Mouse (Mus musculus) hindbrain, embryonic 15.5 days (tissue): ENCODE data around the gene Asap3. TPM values are rescaled to one million over a fixed set of nuclear protein-coding genes. Genes with fewer than 3 reads are reported as not detected.

ENCODE experiments used
- ATAC-seq: fragments of 200-750 bp; cut with Nextera tagmentation; 2 replicates; pipeline ENCODE4 v1.8.0; 2017; ENCODE audit warnings: low read depth, moderate number of reproducible peaks, moderate TSS enrichment; ENCODE audit not compliant: low FRiP score
- H3K27ac ChIP-seq: fragments of 300-500 bp; sonication (generic); replicated peaks from 2 replicates; pipeline ENCODE4 v1.5.1; 2015; ENCODE audit warnings: mild to moderate bottlenecking, inconsistent platforms
- H3K27me3 ChIP-seq: fragments of 300-500 bp; sonication (generic); 2 replicates; pipeline ENCODE4 v1.6.1; 2015; ENCODE audit warnings: control low read depth, inconsistent platforms
- H3K36me3 ChIP-seq: fragments of 300-500 bp; sonication (generic); 2 replicates; pipeline ENCODE4 v1.6.1; 2015; ENCODE audit warnings: control low read depth, inconsistent platforms
- H3K4me1 ChIP-seq: fragments of 300-500 bp; sonication (generic); replicated peaks from 2 replicates; pipeline ENCODE4 v1.6.1; 2015; ENCODE audit warnings: control low read depth, inconsistent platforms
- H3K4me2 ChIP-seq: fragments of 300-500 bp; sonication (generic); 2 replicates; pipeline ENCODE4 v1.6.1; 2015; ENCODE audit warnings: moderate library complexity, mild to moderate bottlenecking, inconsistent platforms
- H3K4me3 ChIP-seq: fragments of 300-500 bp; sonication (generic); 2 replicates; pipeline ENCODE4 v1.5.1; 2015; ENCODE audit warnings: mild to moderate bottlenecking, inconsistent platforms
- H3K9ac ChIP-seq: fragments of 300-500 bp; sonication (generic); 2 replicates; pipeline ENCODE4 v1.6.1; 2015; ENCODE audit warnings: inconsistent platforms
- H3K9me3 ChIP-seq: fragments of 300-500 bp; sonication (generic); 2 replicates; pipeline ENCODE4 v1.6.1; 2016; ENCODE audit warnings: control low read depth, inconsistent platforms
- WGBS: fragments of 180-500 bp; shearing (Covaris S2); methylation state at CpG from one replicate; pipeline ENCODE4 v1.1.7; 2015; 5-methylcytosine and 5-hydroxymethylcytosine counted together
- polyA plus RNA-seq: library from polyadenylated mRNA; unstranded; fragments of >200 nt; fragmentation: Nextera tagmentation; extraction: Ambion mirVana; gene quantifications from 2 replicates; pipeline ENCODE4 v1.2.1, GENCODE M21; 2015

Gene Asap3
- polyA plus RNA-seq, 1 experiment from 2014 or later, result 5.8 TPM

GRCm38 (mm10) chr4:136281097-136281496, 74.9 kb downstream of the Asap3 start:
- no peak for ATAC-seq
- no peaks in the 10 kb centered on the region for H3K27me3 ChIP-seq
- 92% methylated on average over 8 of the region's 8 CpGs for WGBS
- H3K4me3 ChIP-seq, result no peak overlapping the region
- no peak overlapping the region for H3K4me2 ChIP-seq
- no peaks in the 10 kb centered on the region for H3K36me3 ChIP-seq
- H3K27ac ChIP-seq, result no peak overlapping the region
- H3K4me1 ChIP-seq, result peaks cover 27% of the 10 kb centered on the region
- no peaks in the 10 kb centered on the region for H3K9me3 ChIP-seq
- no peak overlapping the region for H3K9ac ChIP-seq

GRCm38 (mm10) chr4:136281611-136282010, 75.4 kb downstream of the Asap3 start:
- Histone ChIP-seq H3K9ac (no peak overlapping the region), H3K27me3 (no peaks in the 10 kb centered on the region), H3K36me3 (no peaks in the 10 kb centered on the region), H3K27ac (no peak overlapping the region), H3K4me2 (no peak overlapping the region), H3K4me1 (peaks cover 31% of the 10 kb centered on the region), H3K4me3 (no peak overlapping the region), H3K9me3 (no peaks in the 10 kb centered on the region)
- 62% methylated on average over 9 of the region's 9 CpGs for WGBS
- ATAC-seq, result no peak

GRCm38 (mm10) chr4:136282621-136283480, 76.7 kb downstream of the Asap3 start:
- no peaks in the 10 kb centered on the region for H3K9me3 ChIP-seq
- no peak overlapping the region for H3K9ac ChIP-seq
- H3K36me3 ChIP-seq, result peaks cover 5% of the 10 kb centered on the region
- ATAC-seq, result no peak
- H3K4me1 ChIP-seq, result peaks cover 41% of the 10 kb centered on the region
- H3K4me2 ChIP-seq, result no peak overlapping the region
- peak overlapping the region; percentile 84 for H3K27ac ChIP-seq
- H3K27me3 ChIP-seq, result no peaks in the 10 kb centered on the region
- no peak overlapping the region for H3K4me3 ChIP-seq
- 17% methylated on average over 10 of the region's 10 CpGs for WGBS

- Histone ChIP-seq H3K27ac (peak overlapping the region; percentile 84), H3K9ac (no peak overlapping the region), H3K9me3 (no peaks in the 10 kb centered on the region), H3K36me3 (peaks cover 14% of the 10 kb centered on the region), H3K27me3 (peaks cover 5% of the 10 kb centered on the region), H3K4me1 (peaks cover 41% of the 10 kb centered on the region), H3K4me3 (peak overlapping the region; percentile 61), H3K4me2 (peak overlapping the region; percentile 90)
- WGBS, result 20% methylated on average over 2 of the region's 2 CpGs
- 0 out of 2 replicates have a peak, but pooled peaks have one; percentile 35 for ATAC-seq
Measured at GRCm38 (mm10) chr4:136283783-136284182, 77.6 kb downstream of the Asap3 start.

- peak within 1 kb of the TSS; percentile 84 for H3K27ac ChIP-seq
- peak within 1 kb of the TSS; percentile 61 for H3K4me3 ChIP-seq
- H3K36me3 ChIP-seq, result peaks cover 20% of the 10 kb centered on the region
- peak within 1 kb of the TSS; percentile 90 for H3K4me2 ChIP-seq
- peaks cover 41% of the 10 kb centered on the region for H3K4me1 ChIP-seq
- H3K9me3 ChIP-seq, result no peaks in the 10 kb centered on the region
- H3K9ac ChIP-seq, result peak within 1 kb of the TSS; percentile 68
- ATAC-seq, result no peak
- WGBS, result 22% methylated on average over 5 of the region's 5 CpGs
- H3K27me3 ChIP-seq, result peaks cover 10% of the 10 kb centered on the region
Measured at GRCm38 (mm10) chr4:136284455-136284854, 78.3 kb downstream of the Asap3 start, which contains the start of gene Zfp46. TSS of gene Zfp46 (plus strand) at chr4:136284683.

- Histone ChIP-seq H3K36me3 (peaks cover 24% of the 10 kb centered on the region), H3K9ac (peak overlapping the region; percentile 68), H3K4me1 (peaks cover 45% of the 10 kb centered on the region), H3K4me2 (peak overlapping the region; percentile 90), H3K9me3 (no peaks in the 10 kb centered on the region), H3K27me3 (peaks cover 10% of the 10 kb centered on the region), H3K4me3 (peak overlapping the region; percentile 61), H3K27ac (peak overlapping the region; percentile 84)
- WGBS, result 23% methylated on average over 6 of the region's 6 CpGs
- no peak; the same call in 1 of the 2 replicates for ATAC-seq
Measured at GRCm38 (mm10) chr4:136284891-136285290, 78.7 kb downstream of the Asap3 start.

GRCm38 (mm10) chr4:136285348-136285810, 79.2 kb downstream of the Asap3 start:
- peak overlapping the region; percentile 84 for H3K27ac ChIP-seq
- no peaks in the 10 kb centered on the region for H3K9me3 ChIP-seq
- peak; percentile 93 for ATAC-seq
- H3K36me3 ChIP-seq, result peaks cover 29% of the 10 kb centered on the region
- peaks cover 50% of the 10 kb centered on the region for H3K4me1 ChIP-seq
- peak overlapping the region; percentile 90 for H3K4me2 ChIP-seq
- peaks cover 10% of the 10 kb centered on the region for H3K27me3 ChIP-seq
- peak overlapping the region; percentile 61 for H3K4me3 ChIP-seq
- under 1% methylated on average over 25 of the region's 25 CpGs for WGBS
- peak overlapping the region; percentile 68 for H3K9ac ChIP-seq

GRCm38 (mm10) chr4:136285811-136286371, 79.7 kb downstream of the Asap3 start:
- WGBS, result under 1% methylated on average over 29 of the region's 29 CpGs
- Histone ChIP-seq H3K36me3 (peaks cover 34% of the 10 kb centered on the region), H3K27me3 (peaks cover 10% of the 10 kb centered on the region), H3K4me1 (peaks cover 55% of the 10 kb centered on the region), H3K9ac (peak overlapping the region; percentile 68), H3K27ac (peak overlapping the region; percentile 84), H3K4me3 (peak overlapping the region; percentile 61), H3K4me2 (peak overlapping the region; percentile 90), H3K9me3 (no peaks in the 10 kb centered on the region)
- peak; percentile 92 for ATAC-seq

GRCm38 (mm10) chr4:136289918-136290780, 84.0 kb downstream of the Asap3 start:
- WGBS, result 26% methylated on average over 66 of the region's 66 CpGs

GRCm38 (mm10) chr4:136290781-136291595, 84.8 kb downstream of the Asap3 start:
- Histone ChIP-seq H3K4me2 (peak overlapping the region; percentile 17; the same call in 1 of the 2 replicates), H3K27me3 (peaks cover 10% of the 10 kb centered on the region), H3K4me1 (peaks cover 29% of the 10 kb centered on the region), H3K9ac (no peak overlapping the region), H3K27ac (no peak overlapping the region), H3K9me3 (no peaks in the 10 kb centered on the region), H3K36me3 (peaks cover 69% of the 10 kb centered on the region), H3K4me3 (no peak overlapping the region)
- no peak for ATAC-seq
- 31% methylated on average over 39 of the region's 39 CpGs for WGBS

More at GRCm38 (mm10) chr4:136289918-136290780, 84.0 kb downstream of the Asap3 start:
- no peaks in the 10 kb centered on the region for H3K9me3 ChIP-seq
- H3K4me2 ChIP-seq, result peak overlapping the region; percentile 17; the same call in 1 of the 2 replicates
- H3K36me3 ChIP-seq, result peaks cover 69% of the 10 kb centered on the region
- H3K4me1 ChIP-seq, result peaks cover 29% of the 10 kb centered on the region
- H3K9ac ChIP-seq, result no peak overlapping the region
- H3K27me3 ChIP-seq, result peaks cover 10% of the 10 kb centered on the region
- no peak overlapping the region for H3K27ac ChIP-seq
- no peak overlapping the region for H3K4me3 ChIP-seq
- no peak for ATAC-seq

GRCm38 (mm10) chr4:136291692-136292091, 85.5 kb downstream of the Asap3 start:
- no peak overlapping the region for H3K27ac ChIP-seq
- ATAC-seq, result no peak
- peaks cover 24% of the 10 kb centered on the region for H3K4me1 ChIP-seq
- no peaks in the 10 kb centered on the region for H3K9me3 ChIP-seq
- no peak overlapping the region for H3K9ac ChIP-seq
- WGBS, result 91% methylated on average over 6 of the region's 6 CpGs
- H3K4me2 ChIP-seq, result no peak overlapping the region
- H3K4me3 ChIP-seq, result no peak overlapping the region
- peaks cover 69% of the 10 kb centered on the region for H3K36me3 ChIP-seq
- H3K27me3 ChIP-seq, result peaks cover 10% of the 10 kb centered on the region
